Mouse (Mus musculus) megakaryocyte, embryonic 14.5 days (primary cell): ENCODE data around the gene Gm4858. TPM values are rescaled to one million over a fixed set of nuclear protein-coding genes. Genes with fewer than 3 reads are reported as not detected.

ENCODE experiments used
- H3K27me3 ChIP-seq: replicated peaks from 2 replicates; pipeline ENCODE3; 2012; ENCODE audit warnings: inconsistent platforms
- H3K36me3 ChIP-seq: replicated peaks from 2 replicates; pipeline ENCODE3; 2012; ENCODE audit warnings: low read length, inconsistent platforms, mixed read lengths
- H3K4me1 ChIP-seq: 2 replicates; pipeline ENCODE4 v1.6.1; 2012; ENCODE audit warnings: inconsistent platforms
- H3K4me3 ChIP-seq: replicated peaks from 2 replicates; pipeline ENCODE3; 2012; ENCODE audit warnings: moderate library complexity, mild to moderate bottlenecking, inconsistent platforms
- H3K9me3 ChIP-seq: 2 replicates; pipeline ENCODE4 v1.6.1; 2012; ENCODE audit warnings: inconsistent platforms
- FLI1 ChIP-seq: IDR thresholded peaks from 2 replicates; pipeline ENCODE4 v1.6.1; 2012; ENCODE audit warnings: low read length, inconsistent platforms, mixed read lengths
- GATA1 ChIP-seq: IDR thresholded peaks from 3 replicates; pipeline ENCODE4 v1.6.1; 2012; ENCODE audit warnings: mixed read lengths, low read length, inconsistent platforms, borderline replicate concordance
- polyA plus RNA-seq: library from polyadenylated mRNA; stranded (reverse); fragments of >175 nt; gene quantifications from 2 replicates; pipeline ENCODE4 v1.2.3, GENCODE M21; 2012; ENCODE audit warnings: low replicate concordance; ENCODE audit not compliant: insufficient read depth

Gm4858 gene
- polyA plus RNA-seq, 1 experiment: not detected

GRCm38 (mm10) chr3:93096447-93096846 lies 27.8 kb downstream of the Gm4858 start:
- Histone ChIP-seq H3K27me3 (no peaks in the 10 kb centered on the region), H3K4me1 (no peaks in the 10 kb centered on the region), H3K36me3 (no peaks in the 10 kb centered on the region), H3K4me3 (no peak overlapping the region), H3K9me3 (peaks cover 10% of the 10 kb centered on the region)
- TF ChIP-seq FLI1: no peak
- no peak for TF ChIP-seq GATA1

DNA sequence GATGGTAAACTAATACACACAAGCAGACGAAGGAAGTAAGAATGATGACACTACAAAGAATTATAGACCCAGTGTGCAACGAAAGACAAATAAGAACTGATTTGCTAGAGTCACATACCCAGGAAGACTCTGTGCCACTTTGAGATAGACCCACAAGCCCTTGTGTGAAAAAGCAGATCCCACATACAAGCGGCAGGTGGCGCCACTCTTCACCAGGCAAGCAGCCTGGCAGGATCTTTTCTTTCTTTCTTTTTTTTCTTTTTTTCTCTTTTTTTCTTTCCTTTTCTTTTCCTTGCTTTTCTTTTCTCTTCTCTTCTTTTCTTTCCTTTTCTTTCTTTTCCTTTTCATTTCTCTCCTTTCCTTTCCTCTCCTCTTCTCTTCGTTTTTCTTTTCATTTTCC lies 43.0 kb downstream of the Gm4858 start:
- H3K9me3 ChIP-seq: 0 out of 2 replicates have a peak, but pooled peaks cover 2% of the 10 kb centered on the region
- TF ChIP-seq FLI1: no peak
- TF ChIP-seq GATA1: no peak

GRCm38 (mm10) chr3:93114481-93114880 lies 45.9 kb downstream of the Gm4858 start:
- no peaks in the 10 kb centered on the region for H3K4me1 ChIP-seq

More for the DNA sequence above, 43.0 kb downstream of the Gm4858 start:
- Histone ChIP-seq H3K4me1 (no peaks in the 10 kb centered on the region), H3K4me3 (no peak overlapping the region), H3K36me3 (no peaks in the 10 kb centered on the region), H3K27me3 (no peaks in the 10 kb centered on the region)

DNA sequence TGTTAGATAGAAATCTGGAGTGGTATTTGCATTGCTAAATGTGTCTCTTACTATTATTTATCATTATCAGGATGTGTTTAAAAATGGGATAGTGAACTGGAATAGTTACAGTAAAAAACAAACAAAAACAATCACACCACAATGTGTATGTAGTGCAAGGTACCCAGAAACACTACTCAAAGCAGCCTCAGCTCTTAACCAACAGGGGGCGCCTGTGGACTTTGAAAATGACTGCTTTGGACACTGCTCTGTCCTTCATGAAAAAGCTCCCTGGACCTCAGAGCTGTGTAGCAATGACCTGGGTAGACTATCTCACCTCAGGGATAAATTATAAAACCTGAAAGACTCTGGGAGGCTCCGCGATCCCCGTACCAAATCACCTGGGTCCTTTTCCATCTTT lies 50.5 kb downstream of the Gm4858 start:
- Histone ChIP-seq H3K4me3 (no peak overlapping the region), H3K36me3 (no peaks in the 10 kb centered on the region), H3K4me1 (no peaks in the 10 kb centered on the region), H3K27me3 (no peaks in the 10 kb centered on the region), H3K9me3 (no peaks in the 10 kb centered on the region)
- TF ChIP-seq FLI1 (no peak), GATA1 (no peak)

More at GRCm38 (mm10) chr3:93114481-93114880, 45.9 kb downstream of the Gm4858 start:
- Histone ChIP-seq H3K36me3 (no peaks in the 10 kb centered on the region), H3K9me3 (no peaks in the 10 kb centered on the region), H3K27me3 (no peaks in the 10 kb centered on the region), H3K4me3 (no peak overlapping the region)
- no peak for TF ChIP-seq FLI1
- no peak for TF ChIP-seq GATA1

Other genes with a start within 250 kb of the Gm4858 start
- not detected in 2 replicates for gene Kprp, start 241.6 kb upstream of the Gm4858 start, polyA plus RNA-seq
- not detected in 2 replicates for gene Lce1l, start 217.5 kb upstream of the Gm4858 start, polyA plus RNA-seq
- not detected in 2 replicates for gene 2310050C09Rik, start 198.6 kb upstream of the Gm4858 start, polyA plus RNA-seq
- not detected in 2 replicates for gene Lce3a, start 142.6 kb upstream of the Gm4858 start, polyA plus RNA-seq
- not detected in 2 replicates for gene Lce3b, start 135.8 kb upstream of the Gm4858 start, polyA plus RNA-seq
- not detected in 2 replicates for gene Lce3c, start 124.3 kb upstream of the Gm4858 start, polyA plus RNA-seq
- gene Lce3d, start 111.4 kb upstream of the Gm4858 start, polyA plus RNA-seq: not detected in 2 replicates
- not detected in 2 replicates for gene Lce3e, start 101.8 kb upstream of the Gm4858 start, polyA plus RNA-seq
- not detected in 2 replicates for gene Lce3f, start 76.6 kb upstream of the Gm4858 start, polyA plus RNA-seq
- gene Crct1, start 53.1 kb upstream of the Gm4858 start, polyA plus RNA-seq: not detected in 2 replicates
- not detected in 2 replicates for gene Lce1m, start 49.8 kb upstream of the Gm4858 start, polyA plus RNA-seq
- gene Crnn, start 76.0 kb downstream of the Gm4858 start, polyA plus RNA-seq: not detected in 2 replicates
- gene Flg2, start 128.5 kb downstream of the Gm4858 start, polyA plus RNA-seq: not detected in 2 replicates
- gene Flg, start 204.7 kb downstream of the Gm4858 start, polyA plus RNA-seq: not detected in 2 replicates